Mouse (Mus musculus): Measurements from ENCODE around the gene Cyp4f18.

DNA sequence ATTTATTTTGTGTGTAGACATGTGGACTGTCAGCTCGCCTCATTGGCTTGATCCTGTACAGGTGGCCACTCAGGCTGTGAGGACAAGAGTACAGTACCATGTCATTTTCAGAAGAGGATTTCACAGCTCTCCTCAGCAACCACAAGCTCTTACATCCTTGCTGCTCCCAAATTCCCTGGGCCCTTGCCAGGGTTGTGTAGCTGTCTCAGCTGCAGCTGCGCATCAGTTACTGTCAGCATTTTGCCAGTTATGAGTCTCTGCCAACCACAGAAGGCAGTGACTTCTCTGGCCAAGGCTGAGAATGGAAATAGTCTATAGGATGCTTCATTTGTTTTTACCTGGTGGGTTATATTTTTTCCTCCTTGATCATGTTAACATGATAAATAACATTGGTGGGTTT, 8.7 kb upstream of the Cyp4f18 start:
- TF ChIP-seq POLR2A (IDR thresholded peaks at IDR 0.05; ENCODE audit: insufficient read depth, low read length): no peak
- TF ChIP-seq CTCF (IDR thresholded peaks at IDR 0.05; ENCODE audit: low read depth, low read length): no peak

Measured in ES-Bruce4 (cell line).